ENCODE assay signal across 3 mouse cellular contexts in genomic region chr17:27231586-27231985, GRCm38 (mm10). TPM values are rescaled to one million over a fixed set of nuclear protein-coding genes. Genes with fewer than 3 reads are reported as not detected.
DNase-seq lines count a peak whose midpoint lies in the region; ATAC-seq and TF ChIP-seq lines count a peak whose summit lies in the region.
"Not testable (repeated sequence)": the region's sequence is repeated elsewhere in the genome, so short reads cannot be mapped to it uniquely, and the experiment has no call there.

No protein-coding gene starts in this region.

- H3K9me3 ChIP-seq in midbrain, embryonic 11.5 days (ENCODE audit: control insufficient read depth, low read length) = not testable (repeated sequence)

- peaks cover 14% of the 10 kb centered on the region for H3K4me1 ChIP-seq in midbrain, embryonic 11.5 days (ENCODE audit: control insufficient read depth, insufficient read depth, low read length)

- TF ChIP-seq CTCF in layer of hippocampus, adult 2 months (conservative IDR thresholded peaks at IDR 0.05) = peak; percentile 47
- peak; percentile 34 for TF ChIP-seq CTCF in left cerebral cortex, adult 2 months (IDR thresholded peaks at IDR 0.05)

- H3K36me3 ChIP-seq in midbrain, embryonic 11.5 days (ENCODE audit: control insufficient read depth, insufficient read depth, low read length) = not testable (repeated sequence)

- not testable (repeated sequence) for ATAC-seq in midbrain, embryonic 11.5 days (ENCODE audit: low FRiP score)

- 90% methylated on average over 4 of the region's 4 CpGs for WGBS in midbrain, embryonic 11.5 days

- H3K4me2 ChIP-seq in midbrain, embryonic 11.5 days = not testable (repeated sequence)

- H3K9ac ChIP-seq in midbrain, embryonic 11.5 days (ENCODE audit: low read length) = not testable (repeated sequence)

- H3K4me3 ChIP-seq in layer of hippocampus, adult 2 months; left cerebral cortex, adult 2 months; midbrain, embryonic 11.5 days (ENCODE audit: low read depth, low read length): not testable (repeated sequence)

- DNase-seq in layer of hippocampus, adult 2 months (ENCODE audit: low spot score in 2 of 2); left cerebral cortex, adult 2 months (ENCODE audit: extremely low spot score in 1 of 2, low spot score in 2 of 2): not testable (repeated sequence)
- DNase-seq in midbrain, embryonic 11.5 days (ENCODE audit: low spot score, missing footprints) = peak; percentile 28

- not testable (repeated sequence) for H3K27me3 ChIP-seq in midbrain, embryonic 11.5 days (ENCODE audit: control insufficient read depth, insufficient read depth, low read length)

- H3K27ac ChIP-seq in layer of hippocampus, adult 2 months; left cerebral cortex, adult 2 months; midbrain, embryonic 11.5 days (ENCODE audit: low read depth, low read length): not testable (repeated sequence)

- intact Hi-C loops in left cerebral cortex, adult 2 months (cut with DNase I) = loop anchor here (1.0 kb wide), 1 partner anchor 15 kb away; no protein-coding TSS in a partner anchor

RNA-seq across cellular contexts. Expression of gene Lemd2, which starts 27.3 kb away (rescaled TPM):
- 10 to 100 TPM; 44.6 to 44.7 TPM for total RNA-seq in layer of hippocampus, adult 2 months (2021)
- total RNA-seq in left cerebral cortex, adult 2 months (2021) = 10 to 100 TPM; 45.3 to 45.7 TPM
- 13.2 and 16.3 TPM in 2 replicates for polyA plus RNA-seq in midbrain, embryonic 11.5 days (2014; fragmentation: Nextera tagmentation; extraction: Ambion mirVana)
